Mouse (Mus musculus) lung, embryonic 14.5 days (tissue): ENCODE data around the gene Gm21992. TPM values are rescaled to one million over a fixed set of nuclear protein-coding genes. Genes with fewer than 3 reads are reported as not detected.

ENCODE experiments used
- ATAC-seq: fragments of 200-750 bp; cut with Nextera tagmentation; 2 replicates; pipeline ENCODE4 v1.8.0; 2017; ENCODE audit warnings: mild to moderate bottlenecking, moderate TSS enrichment, moderate library complexity; ENCODE audit not compliant: insufficient read depth
- DNase-seq: peaks from one replicate; pipeline ENCODE4 v3.0.0-alpha.2; 2015
- H3K27ac ChIP-seq: fragments of 300-500 bp; sonication (generic); 2 replicates; pipeline ENCODE4 v1.5.1; 2014; ENCODE audit warnings: low read depth, mild to moderate bottlenecking, moderate library complexity
- H3K27me3 ChIP-seq: fragments of 300-500 bp; sonication (generic); 2 replicates; pipeline ENCODE4 v1.6.1; 2014; ENCODE audit warnings: low read length, control low read depth; ENCODE audit not compliant: insufficient read depth
- H3K36me3 ChIP-seq: fragments of 300-500 bp; sonication (generic); 2 replicates; pipeline ENCODE4 v1.6.1; 2014; ENCODE audit warnings: control low read depth; ENCODE audit not compliant: insufficient read depth
- H3K4me1 ChIP-seq: fragments of 300-500 bp; sonication (generic); 2 replicates; pipeline ENCODE4 v1.6.1; 2014; ENCODE audit warnings: antibody characterized with exemption, control low read depth; ENCODE audit not compliant: insufficient read depth
- H3K4me2 ChIP-seq: fragments of 300-500 bp; sonication (generic); 2 replicates; pipeline ENCODE4 v1.6.1; 2014; ENCODE audit warnings: mild to moderate bottlenecking
- H3K4me3 ChIP-seq: fragments of 300-500 bp; sonication (generic); 2 replicates; pipeline ENCODE4 v1.5.1; 2014; ENCODE audit warnings: low read depth, low read length
- H3K9ac ChIP-seq: fragments of 300-500 bp; sonication (generic); 2 replicates; pipeline ENCODE4 v1.6.1; 2014
- H3K9me3 ChIP-seq: fragments of 300-500 bp; sonication (generic); 2 replicates; pipeline ENCODE4 v1.6.1; 2016; ENCODE audit warnings: low read depth, low read length, control low read depth
- CTCF ChIP-seq: IDR thresholded peaks from 2 replicates; pipeline ENCODE4 v1.5.1; 2016; ENCODE audit warnings: antibody characterized with exemption, low read depth
- WGBS: fragments of 180-500 bp; shearing (Covaris S2); extraction: QIAGEN DNeasy Blood & Tissue Kit; methylation state at CpG from one replicate; pipeline ENCODE4 v1.1.7; 2014; 5-methylcytosine and 5-hydroxymethylcytosine counted together
- polyA plus RNA-seq: library from polyadenylated mRNA; unstranded; fragments of >200 nt; fragmentation: Nextera tagmentation; extraction: Ambion mirVana; gene quantifications from 2 replicates; pipeline ENCODE4 v1.2.1, GENCODE M21; 2014

Gm21992 gene
- polyA plus RNA-seq, 1 experiment from 2014 or later: 25.3 TPM

DNA sequence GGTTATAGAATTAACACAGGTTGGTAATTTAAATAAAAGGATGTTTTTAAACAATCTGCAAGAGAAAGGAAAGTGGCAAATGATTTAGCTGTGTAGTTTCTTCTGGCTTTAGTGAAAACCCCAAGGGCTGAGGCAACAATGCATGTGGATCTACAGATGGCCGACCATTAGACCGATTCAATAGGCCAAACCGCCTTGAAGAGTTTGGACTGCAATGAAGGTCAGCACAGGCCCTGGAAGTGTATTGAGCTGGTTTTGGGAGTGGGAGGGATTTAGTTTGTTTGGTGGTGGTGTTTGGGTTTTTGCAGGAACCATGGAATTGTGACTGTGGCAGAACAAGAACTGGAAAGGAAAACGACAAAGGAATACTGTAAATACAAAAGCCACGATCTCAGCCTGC lies 12.3 kb downstream of the Gm21992 start:
- no peak overlapping the region for H3K9ac ChIP-seq
- H3K4me2 ChIP-seq: no peak overlapping the region
- no peak overlapping the region for H3K4me3 ChIP-seq
- no peak for TF ChIP-seq CTCF
- no peak for DNase-seq
- H3K27me3 ChIP-seq: no peaks in the 10 kb centered on the region
- no peak overlapping the region for H3K27ac ChIP-seq
- WGBS: 93% methylated on average over 5 of the region's 5 CpGs
- no peaks in the 10 kb centered on the region for H3K9me3 ChIP-seq
- no peak for ATAC-seq
- H3K36me3 ChIP-seq: peaks cover 65% of the 10 kb centered on the region
- peaks cover 2% of the 10 kb centered on the region for H3K4me1 ChIP-seq

DNA sequence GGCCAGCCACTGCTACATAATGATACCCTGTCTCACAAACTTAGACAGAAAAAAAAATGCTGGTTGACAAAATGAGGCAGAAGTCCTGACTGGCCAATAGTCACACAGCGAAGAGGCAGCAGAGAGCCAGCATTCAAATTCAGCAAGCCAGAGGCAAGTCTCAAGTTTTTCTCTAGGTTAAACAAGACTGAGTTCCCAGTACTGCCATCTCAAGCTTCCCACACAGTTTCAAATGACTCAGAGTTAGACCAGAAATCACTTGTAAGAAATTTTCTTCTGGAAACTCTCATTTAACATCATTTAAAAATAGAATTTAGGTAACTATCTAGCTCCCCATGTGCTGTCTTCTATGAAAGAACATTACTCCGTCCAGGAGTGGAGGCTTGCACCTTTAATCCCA lies 13.6 kb downstream of the Gm21992 start:
- Histone ChIP-seq H3K9me3 (no peaks in the 10 kb centered on the region), H3K36me3 (peaks cover 53% of the 10 kb centered on the region), H3K4me2 (no peak overlapping the region), H3K4me1 (peaks cover 2% of the 10 kb centered on the region; the same call in 1 of the 2 replicates), H3K4me3 (no peak overlapping the region), H3K27me3 (no peaks in the 10 kb centered on the region), H3K27ac (no peak overlapping the region), H3K9ac (no peak overlapping the region)
- DNase-seq (no peak), ATAC-seq (no peak)
- 92% methylated on average over 2 of the region's 2 CpGs for WGBS
- no peak for TF ChIP-seq CTCF

DNA sequence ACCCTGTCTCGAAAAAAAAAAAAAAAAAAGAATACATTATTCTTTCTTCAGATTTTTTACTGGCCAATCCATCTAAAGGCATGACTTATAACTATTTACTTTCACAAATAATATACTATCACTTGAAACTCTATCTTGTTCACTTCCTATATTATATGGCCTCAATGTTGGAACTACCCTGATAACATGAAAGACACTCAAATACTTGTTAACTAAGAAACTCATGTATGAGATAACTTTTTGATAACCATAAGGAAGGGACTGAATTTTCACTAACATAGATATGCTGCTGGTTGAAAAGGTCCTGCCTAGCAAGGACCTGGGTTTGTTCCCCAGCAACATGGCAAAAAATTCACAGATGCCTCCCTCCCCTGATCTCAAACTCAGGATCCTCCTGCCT lies 15.5 kb downstream of the Gm21992 start:
- no peak for ATAC-seq
- Histone ChIP-seq H3K36me3 (peaks cover 47% of the 10 kb centered on the region), H3K9me3 (no peaks in the 10 kb centered on the region), H3K27ac (no peak overlapping the region), H3K4me2 (no peak overlapping the region), H3K4me1 (peaks cover 7% of the 10 kb centered on the region; the same call in 1 of the 2 replicates), H3K4me3 (no peak overlapping the region), H3K9ac (no peak overlapping the region), H3K27me3 (no peaks in the 10 kb centered on the region)
- no peak for DNase-seq
- WGBS: 57% methylated on average over 1 of the region's 1 CpGs
- no peak for TF ChIP-seq CTCF

DNA sequence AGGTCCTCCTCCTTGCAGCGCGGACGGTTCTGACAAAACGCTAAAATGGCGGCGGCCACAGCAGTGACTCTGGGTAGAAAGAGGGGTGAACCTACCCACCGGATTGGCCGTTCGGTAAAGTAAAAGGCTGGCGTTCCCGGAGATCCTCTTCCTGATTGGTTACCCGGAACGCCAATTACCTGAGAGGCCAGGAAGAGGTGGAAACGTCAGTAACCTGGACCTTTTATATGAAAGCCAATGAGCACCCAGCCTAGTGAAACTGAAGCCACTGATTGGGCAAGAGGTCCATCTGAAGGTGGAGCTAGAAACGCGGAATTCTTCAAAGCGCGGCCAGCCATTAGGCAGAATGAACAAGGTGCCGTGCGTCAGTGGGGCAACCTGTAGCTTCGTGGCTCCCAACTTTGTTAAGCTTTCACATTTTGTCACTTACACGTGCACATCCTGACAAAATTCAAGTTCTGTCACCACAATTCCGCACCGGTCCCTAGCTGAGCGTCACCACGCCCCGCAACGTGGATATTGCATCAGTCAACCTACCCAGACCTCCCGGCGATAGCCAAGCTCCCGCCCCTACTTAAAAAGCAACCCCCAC lies 17.5 kb downstream of the Gm21992 start, which contains the start of gene Rbm4:
Rbm4 (minus strand) TSS at position 71 of the 592 bp plus-strand sequence.
- Histone ChIP-seq H3K9ac (peak within 1 kb of the TSS; percentile 80), H3K4me3 (peak within 1 kb of the TSS; percentile 67), H3K4me2 (peak within 1 kb of the TSS; percentile 62), H3K27ac (peak within 1 kb of the TSS; percentile 84; the same call in 1 of the 2 replicates), H3K4me1 (peaks cover 12% of the 10 kb centered on the region; the same call in 1 of the 2 replicates), H3K9me3 (no peaks in the 10 kb centered on the region), H3K27me3 (no peaks in the 10 kb centered on the region), H3K36me3 (peaks cover 47% of the 10 kb centered on the region)
- ATAC-seq (peak; percentile 98), DNase-seq (peak; percentile 99)
- under 1% methylated on average over 31 of the region's 31 CpGs for WGBS
- TF ChIP-seq CTCF: no peak

DNA sequence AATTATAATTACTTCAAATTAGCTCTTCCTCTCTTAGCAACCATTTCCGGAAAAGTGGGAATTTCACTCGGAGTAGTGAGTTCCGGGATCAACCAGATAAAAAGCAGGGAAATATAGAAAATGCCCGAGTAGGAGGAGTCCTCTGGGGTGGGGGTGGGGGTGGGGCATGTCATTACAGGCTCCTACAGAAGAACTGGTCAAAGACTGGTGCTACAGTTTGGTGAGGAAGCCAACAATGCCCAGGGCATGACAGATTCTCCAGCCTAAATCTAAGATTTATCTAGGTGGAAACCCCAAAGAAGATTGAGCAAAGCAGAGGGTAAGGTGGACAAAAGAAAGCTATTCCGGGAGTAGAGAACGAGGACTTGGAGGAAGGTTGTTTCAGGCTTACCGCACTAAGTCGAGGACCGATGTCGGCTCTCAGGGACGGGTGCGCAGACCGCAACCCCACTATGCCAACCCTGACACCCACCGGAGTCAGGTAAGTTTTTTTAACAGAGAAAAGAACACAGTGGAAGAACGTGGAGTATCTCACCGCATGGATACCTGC lies 18.1 kb downstream of the Gm21992 start:
- H3K9ac ChIP-seq: peak overlapping the region; percentile 80
- H3K4me3 ChIP-seq: peak overlapping the region; percentile 67
- DNase-seq (no peak), ATAC-seq (peak; percentile 50)
- H3K4me1 ChIP-seq: peaks cover 12% of the 10 kb centered on the region; the same call in 1 of the 2 replicates
- peak overlapping the region; percentile 62 for H3K4me2 ChIP-seq
- H3K9me3 ChIP-seq: no peaks in the 10 kb centered on the region
- under 1% methylated on average over 16 of the region's 16 CpGs for WGBS
- H3K36me3 ChIP-seq: peaks cover 46% of the 10 kb centered on the region
- no peaks in the 10 kb centered on the region for H3K27me3 ChIP-seq
- peak overlapping the region; percentile 84; the same call in 1 of the 2 replicates for H3K27ac ChIP-seq
- no peak for TF ChIP-seq CTCF

DNA sequence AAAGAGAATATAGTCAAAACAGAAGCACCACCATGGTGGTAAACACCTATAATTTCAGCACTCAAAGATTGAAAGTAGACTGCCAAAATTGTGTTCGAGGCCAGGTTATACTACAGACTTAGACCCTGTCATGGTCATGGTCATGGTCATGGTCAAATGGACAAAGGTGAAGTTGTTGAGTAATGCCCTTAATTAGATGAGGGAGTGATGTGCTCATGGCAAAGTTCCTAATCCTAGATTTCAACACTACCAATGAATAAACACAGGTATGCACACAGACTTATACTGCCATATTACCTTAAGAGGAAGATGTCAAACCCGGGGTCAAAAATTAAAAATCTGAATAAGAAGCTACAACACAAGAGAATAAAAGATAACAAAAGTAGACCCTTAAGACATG lies 25.1 kb downstream of the Gm21992 start:
- H3K36me3 ChIP-seq: peaks cover 94% of the 10 kb centered on the region
- no peak for ATAC-seq

DNA sequence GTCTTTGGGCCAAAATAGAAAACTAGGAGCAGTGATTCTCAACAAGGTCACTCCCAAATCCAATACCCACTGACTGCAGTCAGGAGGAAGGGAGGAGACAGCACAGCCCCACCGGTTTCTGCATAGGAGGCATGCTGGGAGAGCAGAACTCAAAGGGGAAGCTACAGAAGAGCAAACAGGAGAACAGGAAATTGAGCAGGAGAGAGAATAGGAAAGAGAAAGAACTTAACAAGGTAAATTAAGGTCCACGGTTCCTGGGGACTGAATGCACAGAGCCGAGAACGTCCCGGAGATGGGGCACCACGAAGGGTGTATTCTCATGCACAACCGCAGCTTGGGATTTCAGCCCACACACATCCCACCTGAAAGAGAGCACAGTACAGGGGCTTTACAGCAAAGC lies 26.2 kb downstream of the Gm21992 start:
- 81% methylated on average over 7 of the region's 7 CpGs for WGBS
- TF ChIP-seq CTCF: no peak
- DNase-seq (no peak), ATAC-seq (no peak)
- H3K27me3 ChIP-seq: no peaks in the 10 kb centered on the region
- no peak overlapping the region for H3K4me2 ChIP-seq
- H3K4me3 ChIP-seq: no peak overlapping the region
- H3K9ac ChIP-seq: no peak overlapping the region
- H3K9me3 ChIP-seq: no peaks in the 10 kb centered on the region
- peaks cover 92% of the 10 kb centered on the region for H3K36me3 ChIP-seq
- H3K27ac ChIP-seq: no peak overlapping the region
- H3K4me1 ChIP-seq: peaks cover 2% of the 10 kb centered on the region; the same call in 1 of the 2 replicates

More for the DNA sequence above, 25.1 kb downstream of the Gm21992 start:
- no peaks in the 10 kb centered on the region for H3K27me3 ChIP-seq
- WGBS: 92% methylated on average over 2 of the region's 2 CpGs
- no peak for DNase-seq
- no peak overlapping the region for H3K4me3 ChIP-seq
- no peak for TF ChIP-seq CTCF
- H3K9me3 ChIP-seq: no peaks in the 10 kb centered on the region
- H3K4me2 ChIP-seq: no peak overlapping the region
- H3K27ac ChIP-seq: no peak overlapping the region
- no peak overlapping the region for H3K9ac ChIP-seq
- H3K4me1 ChIP-seq: peaks cover 6% of the 10 kb centered on the region; the same call in 1 of the 2 replicates
